ENCODE assay signal across 27 mouse cellular contexts in genomic region chr13:84596585-84597142, GRCm38 (mm10).
"Had no signal": no experiment of that assay in that cellular context is flagged by ENCODE, and none has a peak within 500 bp of the region (broad histone marks: within the 10 kb centered on the region; RNA-seq: fewer than 3 reads in every experiment).

No protein-coding gene starts in this region.

- H3K4me2 ChIP-seq: heart, embryonic 11.5 days; heart, embryonic 13.5 days; heart, embryonic 15.5 days; hindbrain, embryonic 14.5 days; intestine, embryonic 15.5 days; limb, embryonic 13.5 days; limb, embryonic 15.5 days; liver, embryonic 12.5 days had no signal

- ATAC-seq: hindbrain, embryonic 16.5 days; inflammation-experienced regulatory T-cells, adult 6 months; intestine, embryonic 15.5 days; intestine, postnatal 0 days; liver, embryonic 12.5 days had no signal

- H3K27me3 ChIP-seq: heart, embryonic 13.5 days; heart, embryonic 15.5 days; intestine, embryonic 15.5 days; limb, embryonic 13.5 days; limb, embryonic 15.5 days; liver, embryonic 12.5 days had no signal

- H3K9me3 ChIP-seq: heart, embryonic 13.5 days; heart, embryonic 15.5 days; intestine, embryonic 15.5 days; limb, embryonic 13.5 days; limb, embryonic 15.5 days; liver, embryonic 12.5 days had no signal

- H3K27ac ChIP-seq: heart, adult 2 months; heart, embryonic 13.5 days; heart, embryonic 15.5 days; hindbrain, embryonic 14.5 days; intestine, embryonic 15.5 days; layer of hippocampus, adult 2 months; limb, embryonic 13.5 days; limb, embryonic 15.5 days; liver, embryonic 12.5 days; liver, embryonic 14.5 days had no signal

- H3K4me1 ChIP-seq: heart, embryonic 13.5 days; heart, embryonic 15.5 days; intestine, embryonic 15.5 days; limb, embryonic 13.5 days; limb, embryonic 15.5 days; liver, embryonic 12.5 days had no signal

- DNase-seq: gastrocnemius, postnatal 14 days; gastrocnemius, postnatal 36 days; heart, adult 11 months; heart, adult 2 months; heart, postnatal 14 days; heart, postnatal 36 days; kidney, adult 18-20 months; kidney, adult 8-10 months; kidney, postnatal 10 days; kidney, postnatal 25 days; kidney, postnatal 4 days; layer of hippocampus, adult 9-11 months; layer of hippocampus, postnatal 36 days; left cerebral cortex, postnatal 4 days had no signal

- H3K9ac ChIP-seq: heart, embryonic 13.5 days; heart, embryonic 15.5 days; hindbrain, embryonic 14.5 days; intestine, embryonic 15.5 days; limb, embryonic 13.5 days; limb, embryonic 15.5 days; liver, embryonic 12.5 days; liver, embryonic 14.5 days had no signal

- H3K4me3 ChIP-seq: heart, adult 2 months; heart, embryonic 13.5 days; heart, embryonic 15.5 days; intestine, embryonic 15.5 days; layer of hippocampus, adult 2 months; limb, embryonic 13.5 days; limb, embryonic 15.5 days; liver, embryonic 12.5 days had no signal

- H3K36me3 ChIP-seq: heart, embryonic 13.5 days; heart, embryonic 15.5 days; intestine, embryonic 15.5 days; limb, embryonic 13.5 days; limb, embryonic 15.5 days; liver, embryonic 12.5 days had no signal
